Mouse (Mus musculus) intestine, embryonic 14.5 days (tissue): ENCODE results near the gene Zfp57. TPM values are rescaled to one million over a fixed set of nuclear protein-coding genes. Genes with fewer than 3 reads are reported as not detected.

Experiments
- ATAC-seq: fragments of 200-750 bp; cut with Nextera tagmentation; replicated peaks from 2 replicates; pipeline ENCODE4 v1.8.0; 2017; ENCODE audit warnings: low read depth, moderate number of reproducible peaks, moderate TSS enrichment, moderate library complexity; ENCODE audit not compliant: low FRiP score, low TSS enrichment
- DNase-seq: peaks from one replicate; pipeline ENCODE4 v3.0.0-alpha.2; 2018; ENCODE audit warnings: low spot score
- H3K27ac ChIP-seq: fragments of 300-500 bp; sonication (generic); 2 replicates; pipeline ENCODE4 v1.5.1; 2014; ENCODE audit warnings: low read depth, mild to moderate bottlenecking, control low read depth
- H3K27me3 ChIP-seq: fragments of 300-500 bp; sonication (generic); replicated peaks from 2 replicates; pipeline ENCODE4 v1.6.1; 2014; ENCODE audit warnings: low read length, control low read depth; ENCODE audit not compliant: control insufficient read depth, insufficient read depth
- H3K36me3 ChIP-seq: fragments of 300-500 bp; sonication (generic); 2 replicates; pipeline ENCODE4 v1.6.1; 2014; ENCODE audit warnings: low read length, control low read depth; ENCODE audit not compliant: control insufficient read depth, insufficient read depth
- H3K4me1 ChIP-seq: fragments of 300-500 bp; sonication (generic); replicated peaks from 2 replicates; pipeline ENCODE4 v1.6.1; 2014; ENCODE audit warnings: low read length, control low read depth, mixed read lengths; ENCODE audit not compliant: control insufficient read depth, insufficient read depth
- H3K4me2 ChIP-seq: fragments of 300-500 bp; sonication (generic); 2 replicates; pipeline ENCODE4 v1.6.1; 2014; ENCODE audit warnings: low read length
- H3K4me3 ChIP-seq: fragments of 300-500 bp; sonication (generic); 2 replicates; pipeline ENCODE4 v1.5.1; 2014; ENCODE audit warnings: low read depth, low read length, control low read depth, mixed read lengths
- H3K9ac ChIP-seq: fragments of 300-500 bp; sonication (generic); 2 replicates; pipeline ENCODE4 v1.6.1; 2014; ENCODE audit warnings: mild to moderate bottlenecking, low read length
- H3K9me3 ChIP-seq: fragments of 300-500 bp; sonication (generic); 2 replicates; pipeline ENCODE4 v1.6.1; 2016; ENCODE audit warnings: low read length, control low read depth; ENCODE audit not compliant: control insufficient read depth
- WGBS: fragments of 180-500 bp; shearing (Covaris S2); extraction: QIAGEN DNeasy Blood & Tissue Kit; methylation state at CpG from one replicate; pipeline ENCODE4 v1.1.7; 2014; 5-methylcytosine and 5-hydroxymethylcytosine counted together
- polyA plus RNA-seq: library from polyadenylated mRNA; unstranded; fragments of >200 nt; fragmentation: Nextera tagmentation; extraction: Ambion mirVana; gene quantifications from 2 replicates; pipeline ENCODE4 v1.2.1, GENCODE M21; 2014

Zfp57 gene
- polyA plus RNA-seq, 1 experiment from 2014 or later: 78.3 TPM

DNA sequence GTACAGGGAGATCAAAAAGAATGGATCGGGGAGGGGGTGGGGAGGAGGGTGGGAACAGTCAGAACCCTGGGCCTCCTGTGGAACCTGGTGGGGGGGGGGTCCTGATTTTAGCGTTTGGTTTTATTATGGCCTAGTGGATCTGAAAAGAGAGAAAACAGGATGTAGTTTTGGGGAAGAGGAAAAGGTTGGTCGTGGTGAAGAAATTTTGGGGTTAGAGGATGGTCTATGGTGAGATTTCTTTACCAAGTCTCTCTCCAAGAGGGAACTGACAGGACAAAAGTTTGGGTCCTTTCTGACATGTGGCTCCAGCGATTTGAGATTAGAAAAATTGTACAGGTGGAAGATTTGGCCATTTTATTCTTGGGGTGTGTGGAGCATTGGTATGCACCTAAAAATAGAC, 50.8 kb downstream of the Zfp57 start:
- ATAC-seq (no peak), DNase-seq (no peak)
- H3K36me3 ChIP-seq: peaks cover 31% of the 10 kb centered on the region
- no peak overlapping the region for H3K4me3 ChIP-seq
- H3K27ac ChIP-seq: no peak overlapping the region
- no peaks in the 10 kb centered on the region for H3K27me3 ChIP-seq
- 58% methylated on average over 4 of the region's 4 CpGs for WGBS
- no peaks in the 10 kb centered on the region for H3K9me3 ChIP-seq
- H3K9ac ChIP-seq: no peak overlapping the region
- H3K4me2 ChIP-seq: no peak overlapping the region
- peaks cover 15% of the 10 kb centered on the region for H3K4me1 ChIP-seq

DNA sequence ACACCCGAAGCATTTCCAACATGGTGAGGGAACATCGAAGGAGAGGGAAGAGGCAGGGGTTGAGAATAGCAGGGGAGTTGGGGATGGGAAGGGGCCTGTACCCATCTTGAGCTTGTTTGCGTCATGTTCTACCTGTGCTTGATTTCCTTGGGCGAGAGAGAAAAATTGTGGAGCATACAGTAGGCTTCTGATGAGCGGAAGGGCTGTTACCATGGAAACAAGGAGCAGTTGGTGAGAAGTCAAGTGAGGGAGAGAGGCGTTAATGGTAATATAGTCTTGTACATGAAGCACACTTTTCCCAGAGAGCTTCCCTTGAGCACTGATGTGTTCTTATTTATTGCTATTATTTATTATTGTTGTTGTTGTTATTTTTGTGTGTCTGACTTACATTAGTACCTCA, 56.0 kb downstream of the Zfp57 start:
- no peak for DNase-seq
- peaks cover 78% of the 10 kb centered on the region for H3K36me3 ChIP-seq
- no peak overlapping the region for H3K9ac ChIP-seq
- no peak for ATAC-seq
- H3K4me2 ChIP-seq: no peak overlapping the region
- H3K4me3 ChIP-seq: no peak overlapping the region
- no peaks in the 10 kb centered on the region for H3K27me3 ChIP-seq
- H3K4me1 ChIP-seq: no peaks in the 10 kb centered on the region
- H3K9me3 ChIP-seq: no peaks in the 10 kb centered on the region
- H3K27ac ChIP-seq: no peak overlapping the region
- WGBS: 88% methylated on average over 6 of the region's 6 CpGs

Other genes starting within 250 kb of the Zfp57 start
- not detected in 2 replicates for gene H2-M10.5, start 228.3 kb upstream of the Zfp57 start, polyA plus RNA-seq
- gene H2-M10.6, start 189.0 kb upstream of the Zfp57 start, polyA plus RNA-seq: not detected in 2 replicates
- gene Trim26, start 164.0 kb upstream of the Zfp57 start, polyA plus RNA-seq: 40.0 and 41.9 TPM in 2 replicates
- 1.2 and 1.3 TPM in 2 replicates for gene Trim15, start 134.0 kb upstream of the Zfp57 start, polyA plus RNA-seq
- gene Trim10, start 131.6 kb upstream of the Zfp57 start, polyA plus RNA-seq: 0.97 and 1.6 TPM in 2 replicates
- gene Trim40, start 111.0 kb upstream of the Zfp57 start, polyA plus RNA-seq: 0.11 and 0.78 TPM in 2 replicates
- 21.4 and 25.7 TPM in 2 replicates for gene Trim31, start 103.0 kb upstream of the Zfp57 start, polyA plus RNA-seq
- gene Rnf39, start 58.2 kb upstream of the Zfp57 start, polyA plus RNA-seq: 1.3 and 1.5 TPM in 2 replicates
- 120 and 132 TPM in 2 replicates for gene Ppp1r11, start 49.4 kb upstream of the Zfp57 start, polyA plus RNA-seq
- gene Znrd1, start 42.6 kb upstream of the Zfp57 start, polyA plus RNA-seq: 88.7 and 91.2 TPM in 2 replicates
- gene Znrd1as, start 42.6 kb upstream of the Zfp57 start, polyA plus RNA-seq: 4.9 and 6.6 TPM in 2 replicates
- gene 2410137M14Rik, start 19.9 kb upstream of the Zfp57 start, polyA plus RNA-seq: not detected in 2 replicates
- 0.16 and 0.51 TPM in 2 replicates for gene H2-M5, start 11.6 kb upstream of the Zfp57 start, polyA plus RNA-seq
- 0.14 and 0.24 TPM in 2 replicates for gene Mog, start 22.2 kb downstream of the Zfp57 start, polyA plus RNA-seq
- gene Gabbr1, start 44.8 kb downstream of the Zfp57 start, polyA plus RNA-seq: 12.6 and 13.7 TPM in 2 replicates
- 0.07 TPM in 1 of 2 replicates, not detected in the other for gene Olfr90, start 87.3 kb downstream of the Zfp57 start, polyA plus RNA-seq
- gene Olfr91, start 97.1 kb downstream of the Zfp57 start, polyA plus RNA-seq: not detected in 2 replicates
- gene Olfr92, start 118.9 kb downstream of the Zfp57 start, polyA plus RNA-seq: not detected in 2 replicates
- not detected in 2 replicates for gene Olfr93, start 160.3 kb downstream of the Zfp57 start, polyA plus RNA-seq
- not detected in 2 replicates for gene Ubd, start 192.7 kb downstream of the Zfp57 start, polyA plus RNA-seq
- gene Olfr94, start 199.8 kb downstream of the Zfp57 start, polyA plus RNA-seq: not detected in 2 replicates
- gene Olfr95, start 212.0 kb downstream of the Zfp57 start, polyA plus RNA-seq: not detected in 2 replicates
- gene Olfr96, start 219.0 kb downstream of the Zfp57 start, polyA plus RNA-seq: not detected in 2 replicates
- not detected in 2 replicates for gene Olfr97, start 236.2 kb downstream of the Zfp57 start, polyA plus RNA-seq